Mouse (Mus musculus) intestine, embryonic 14.5 days (tissue): Measurements from ENCODE around the gene Snapc2. TPM values are rescaled to one million over a fixed set of nuclear protein-coding genes. Genes with fewer than 3 reads are reported as not detected.
A peak's percentile ranks its signal among the peaks of the same experiment; 100 is the strongest.
"Not testable (repeated sequence)": the region's sequence is repeated elsewhere in the genome, so short reads cannot be mapped to it uniquely, and the experiment has no call there.

ENCODE experiments used
- ATAC-seq: fragments of 200-750 bp; cut with Nextera tagmentation; replicated peaks from 2 replicates; pipeline ENCODE4 v1.8.0; 2017; ENCODE audit warnings: low read depth, moderate number of reproducible peaks, moderate TSS enrichment, moderate library complexity; ENCODE audit not compliant: low FRiP score, low TSS enrichment
- DNase-seq: peaks from one replicate; pipeline ENCODE4 v3.0.0-alpha.2; 2018; ENCODE audit warnings: low spot score
- H3K27ac ChIP-seq: fragments of 300-500 bp; sonication (generic); 2 replicates; pipeline ENCODE4 v1.5.1; 2014; ENCODE audit warnings: low read depth, mild to moderate bottlenecking, control low read depth
- H3K27me3 ChIP-seq: fragments of 300-500 bp; sonication (generic); replicated peaks from 2 replicates; pipeline ENCODE4 v1.6.1; 2014; ENCODE audit warnings: low read length, control low read depth; ENCODE audit not compliant: control insufficient read depth, insufficient read depth
- H3K36me3 ChIP-seq: fragments of 300-500 bp; sonication (generic); 2 replicates; pipeline ENCODE4 v1.6.1; 2014; ENCODE audit warnings: low read length, control low read depth; ENCODE audit not compliant: control insufficient read depth, insufficient read depth
- H3K4me1 ChIP-seq: fragments of 300-500 bp; sonication (generic); replicated peaks from 2 replicates; pipeline ENCODE4 v1.6.1; 2014; ENCODE audit warnings: low read length, control low read depth, mixed read lengths; ENCODE audit not compliant: control insufficient read depth, insufficient read depth
- H3K4me2 ChIP-seq: fragments of 300-500 bp; sonication (generic); 2 replicates; pipeline ENCODE4 v1.6.1; 2014; ENCODE audit warnings: low read length
- H3K4me3 ChIP-seq: fragments of 300-500 bp; sonication (generic); 2 replicates; pipeline ENCODE4 v1.5.1; 2014; ENCODE audit warnings: low read depth, low read length, control low read depth, mixed read lengths
- H3K9ac ChIP-seq: fragments of 300-500 bp; sonication (generic); 2 replicates; pipeline ENCODE4 v1.6.1; 2014; ENCODE audit warnings: mild to moderate bottlenecking, low read length
- H3K9me3 ChIP-seq: fragments of 300-500 bp; sonication (generic); 2 replicates; pipeline ENCODE4 v1.6.1; 2016; ENCODE audit warnings: low read length, control low read depth; ENCODE audit not compliant: control insufficient read depth
- WGBS: fragments of 180-500 bp; shearing (Covaris S2); extraction: QIAGEN DNeasy Blood & Tissue Kit; methylation state at CpG from one replicate; pipeline ENCODE4 v1.1.7; 2014; 5-methylcytosine and 5-hydroxymethylcytosine counted together
- polyA plus RNA-seq: library from polyadenylated mRNA; unstranded; fragments of >200 nt; fragmentation: Nextera tagmentation; extraction: Ambion mirVana; gene quantifications from 2 replicates; pipeline ENCODE4 v1.2.1, GENCODE M21; 2014

Snapc2 gene
- polyA plus RNA-seq, 1 experiment from 2014 or later: 52.7 TPM

- no peak for ATAC-seq
- H3K4me3 ChIP-seq: no peak within 1 kb of the TSS
- H3K27ac ChIP-seq: no peak within 1 kb of the TSS
- no peak within 1 kb of the TSS for H3K9ac ChIP-seq
- no peaks in the 10 kb centered on the region for H3K27me3 ChIP-seq
- WGBS: 79% methylated on average over 15 of the region's 15 CpGs
- no peaks in the 10 kb centered on the region for H3K9me3 ChIP-seq
- DNase-seq: no peak
- H3K36me3 ChIP-seq: peaks cover 62% of the 10 kb centered on the region
- peaks cover 5% of the 10 kb centered on the region; the same call in 1 of the 2 replicates for H3K4me1 ChIP-seq
- no peak within 1 kb of the TSS for H3K4me2 ChIP-seq
Measured at GRCm38 (mm10) chr8:4247951-4248540, 4.8 kb upstream of the Snapc2 start, which contains the start of gene Tgfbr3l. TSS of gene Tgfbr3l (plus strand) at chr8:4248214.

- Histone ChIP-seq H3K4me3 (no peak overlapping the region), H3K9me3 (no peaks in the 10 kb centered on the region), H3K4me1 (peaks cover 11% of the 10 kb centered on the region), H3K27me3 (no peaks in the 10 kb centered on the region), H3K4me2 (no peak overlapping the region), H3K9ac (no peak overlapping the region), H3K36me3 (peaks cover 51% of the 10 kb centered on the region), H3K27ac (peak overlapping the region; percentile 24; the same call in 1 of the 2 replicates)
- no peak for ATAC-seq
- DNase-seq: peak; percentile 71
- WGBS: 17% methylated on average over 29 of the region's 29 CpGs
Measured at GRCm38 (mm10) chr8:4249213-4249612, 3.7 kb upstream of the Snapc2 start.

GRCm38 (mm10) chr8:4250306-4250970, 2.4 kb upstream of the Snapc2 start:
- H3K27ac ChIP-seq: no peak overlapping the region
- DNase-seq (peak; percentile 91), ATAC-seq (peak; percentile 6; the same call in 1 of the 2 replicates)
- H3K36me3 ChIP-seq: peaks cover 51% of the 10 kb centered on the region
- WGBS: 40% methylated on average over 26 of the region's 26 CpGs
- no peak overlapping the region for H3K4me2 ChIP-seq
- no peaks in the 10 kb centered on the region for H3K27me3 ChIP-seq
- no peak overlapping the region for H3K9ac ChIP-seq
- H3K4me1 ChIP-seq: peaks cover 13% of the 10 kb centered on the region
- no peaks in the 10 kb centered on the region for H3K9me3 ChIP-seq
- H3K4me3 ChIP-seq: no peak overlapping the region

GRCm38 (mm10) chr8:4252116-4252760, 642 bp upstream of the Snapc2 start:
- H3K9me3 ChIP-seq: no peaks in the 10 kb centered on the region
- H3K27me3 ChIP-seq: no peaks in the 10 kb centered on the region
- H3K27ac ChIP-seq: no peak overlapping the region
- peak overlapping the region; percentile 64 for H3K4me2 ChIP-seq
- WGBS: 44% methylated on average over 8 of the region's 8 CpGs
- peaks cover 45% of the 10 kb centered on the region for H3K36me3 ChIP-seq
- peaks cover 13% of the 10 kb centered on the region for H3K4me1 ChIP-seq
- DNase-seq (no peak), ATAC-seq (no peak)
- H3K9ac ChIP-seq: peak overlapping the region; percentile 79
- H3K4me3 ChIP-seq: peak overlapping the region; percentile 94

- H3K27ac ChIP-seq: no peak overlapping the region
- H3K4me3 ChIP-seq: peak overlapping the region; percentile 94
- peaks cover 22% of the 10 kb centered on the region for H3K4me1 ChIP-seq
- no peaks in the 10 kb centered on the region for H3K27me3 ChIP-seq
- H3K9me3 ChIP-seq: no peaks in the 10 kb centered on the region
- DNase-seq (no peak), ATAC-seq (no peak)
- WGBS: 67% methylated on average over 6 of the region's 6 CpGs
- no peak overlapping the region for H3K9ac ChIP-seq
- peak overlapping the region; percentile 64 for H3K4me2 ChIP-seq
- H3K36me3 ChIP-seq: peaks cover 34% of the 10 kb centered on the region
Measured at GRCm38 (mm10) chr8:4254001-4254400, 1.1 kb downstream of the Snapc2 start.

GRCm38 (mm10) chr8:4255471-4255870, 2.6 kb downstream of the Snapc2 start:
- not testable (repeated sequence) for H3K9me3 ChIP-seq

GRCm38 (mm10) chr8:4256911-4257310, 4.0 kb downstream of the Snapc2 start:
- Histone ChIP-seq H3K36me3 (peaks cover 47% of the 10 kb centered on the region), H3K27me3 (no peaks in the 10 kb centered on the region), H3K4me3 (no peak overlapping the region), H3K27ac (peak overlapping the region; percentile 45), H3K4me1 (peaks cover 24% of the 10 kb centered on the region), H3K9ac (no peak overlapping the region), H3K4me2 (0 out of 2 replicates have a peak overlapping the region, but pooled peaks have one; percentile 11), H3K9me3 (no peaks in the 10 kb centered on the region)
- 55% methylated on average over 4 of the region's 4 CpGs for WGBS
- ATAC-seq: no peak
- DNase-seq: no peak

More at GRCm38 (mm10) chr8:4255471-4255870, 2.6 kb downstream of the Snapc2 start:
- not testable (repeated sequence) for H3K27me3 ChIP-seq, H3K4me2 ChIP-seq, DNase-seq, H3K9ac ChIP-seq, H3K27ac ChIP-seq, H3K4me3 ChIP-seq, ATAC-seq
- WGBS: 88% methylated on average over 7 of the region's 7 CpGs
- Histone ChIP-seq H3K4me1 (peaks cover 28% of the 10 kb centered on the region), H3K36me3 (peaks cover 33% of the 10 kb centered on the region)

- H3K4me2 ChIP-seq: peak overlapping the region; percentile 67; the same call in 1 of the 2 replicates
- no peak overlapping the region for H3K9ac ChIP-seq
- peaks cover 51% of the 10 kb centered on the region for H3K36me3 ChIP-seq
- DNase-seq: no peak
- 80% methylated on average over 4 of the region's 4 CpGs for WGBS
- H3K4me3 ChIP-seq: no peak overlapping the region
- peaks cover 24% of the 10 kb centered on the region for H3K4me1 ChIP-seq
- H3K9me3 ChIP-seq: no peaks in the 10 kb centered on the region
- no peaks in the 10 kb centered on the region for H3K27me3 ChIP-seq
- H3K27ac ChIP-seq: peak overlapping the region; percentile 45
- no peak for ATAC-seq
Measured at GRCm38 (mm10) chr8:4257350-4257749, 4.5 kb downstream of the Snapc2 start.
